Mouse (Mus musculus) kidney, postnatal 4 days (tissue): ENCODE data around the gene Vps26c.
A peak's percentile ranks its signal among the peaks of the same experiment; 100 is the strongest.
"Not testable (repeated sequence)": the region's sequence is repeated elsewhere in the genome, so short reads cannot be mapped to it uniquely, and the experiment has no call there.

Experiments used
- DNase-seq, 2 experiments: peaks; one replicate each; pipeline ENCODE4 v3.0.0; 2021; ENCODE audit warnings: mixed read lengths in 2 of 2

Gene Vps26c

GRCm38 (mm10) chr16:94487341-94487740, 39.3 kb downstream of the Vps26c start:
- DNase-seq = no peak

GRCm38 (mm10) chr16:94484752-94485535, 41.7 kb downstream of the Vps26c start:
- no peak for DNase-seq

- no peak for DNase-seq
Observed at GRCm38 (mm10) chr16:94473086-94473822, 53.4 kb downstream of the Vps26c start.

- DNase-seq = peak in 1 of 2 experiments; percentile 28
Observed at GRCm38 (mm10) chr16:94472515-94472951, 54.1 kb downstream of the Vps26c start.

GRCm38 (mm10) chr16:94468391-94468790, 58.2 kb downstream of the Vps26c start:
- no peak for DNase-seq

GRCm38 (mm10) chr16:94467337-94468055, 59.1 kb downstream of the Vps26c start:
- DNase-seq = peak in 1 of 2 experiments; percentile 35

- DNase-seq = not testable (repeated sequence)
Observed at GRCm38 (mm10) chr16:94466317-94466716, 60.3 kb downstream of the Vps26c start.

- no peak for DNase-seq
Observed at GRCm38 (mm10) chr16:94465900-94466299, 60.7 kb downstream of the Vps26c start.

GRCm38 (mm10) chr16:94464067-94464466, 62.6 kb downstream of the Vps26c start:
- DNase-seq = no peak

GRCm38 (mm10) chr16:94454146-94454545, 72.5 kb downstream of the Vps26c start:
- no peak for DNase-seq

GRCm38 (mm10) chr16:94452768-94453167, 73.9 kb downstream of the Vps26c start:
- no peak for DNase-seq

GRCm38 (mm10) chr16:94451545-94452488, 74.8 kb downstream of the Vps26c start:
- DNase-seq = no peak

- DNase-seq = no peak
Observed at GRCm38 (mm10) chr16:94449632-94450031, 77.0 kb downstream of the Vps26c start.

- DNase-seq = no peak
Observed at GRCm38 (mm10) chr16:94449151-94449550, 77.5 kb downstream of the Vps26c start.
